Mouse (Mus musculus): ENCODE data around the gene Adprh. TPM values are rescaled to one million over a fixed set of nuclear protein-coding genes. Genes with fewer than 3 reads are reported as not detected.

Adprh gene
- total RNA-seq, 2 experiments from 2014 or later: 25.5 to 27.6 TPM

- intact Hi-C loops (cut with DNase I; ENCODE audit: low total_unique reads): loop anchor here (5.0 kb wide), 1 partner anchor 46 kb away; no protein-coding TSS in a partner anchor
- no peak for DNase-seq
These were observed 51.0 kb downstream of the Adprh start for GRCm38 (mm10) chr16:38401468-38401867.

DNA sequence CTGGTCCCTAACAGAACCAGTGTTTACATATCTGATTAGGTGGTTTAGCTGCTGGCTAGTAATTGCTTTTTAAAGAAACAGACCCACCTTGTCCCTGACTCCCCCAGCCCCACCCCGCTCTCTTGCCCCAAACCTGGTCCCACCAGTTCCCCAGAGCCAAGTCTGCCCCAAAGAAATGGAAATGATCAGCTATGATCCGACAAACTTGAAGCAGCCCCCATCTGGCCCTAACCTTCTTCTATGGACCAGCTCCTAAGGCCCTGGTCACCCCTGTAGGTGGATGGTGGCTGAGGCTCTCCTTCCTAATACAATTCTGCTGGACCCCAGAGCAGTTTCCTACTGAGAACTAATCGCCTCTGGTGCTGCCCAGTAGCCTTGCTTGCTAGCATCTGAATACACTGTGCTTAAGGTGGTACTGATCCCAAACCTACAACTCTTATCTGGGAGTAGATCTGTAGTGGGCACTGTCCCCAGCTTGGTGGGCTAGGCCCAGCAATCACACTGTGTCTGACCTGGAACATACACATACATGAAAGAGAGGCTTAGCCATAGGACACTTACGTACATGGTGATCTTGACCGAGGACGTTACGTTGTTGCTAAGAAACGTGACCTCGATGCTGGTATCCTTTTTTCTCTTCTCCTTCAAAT is 52.1 kb downstream of the Adprh start:
- no peak for DNase-seq
- intact Hi-C loops (cut with DNase I; ENCODE audit: low total_unique reads): loop anchor here (5.0 kb wide), 1 partner anchor 47 kb away; no protein-coding TSS in a partner anchor

- DNase-seq: peak; percentile 67
- intact Hi-C loops (cut with DNase I; ENCODE audit: low total_unique reads): loop anchor here (5.0 kb wide), 1 partner anchor 48 kb away; no protein-coding TSS in a partner anchor
These were observed 52.8 kb downstream of the Adprh start for GRCm38 (mm10) chr16:38399531-38400231.

DNA sequence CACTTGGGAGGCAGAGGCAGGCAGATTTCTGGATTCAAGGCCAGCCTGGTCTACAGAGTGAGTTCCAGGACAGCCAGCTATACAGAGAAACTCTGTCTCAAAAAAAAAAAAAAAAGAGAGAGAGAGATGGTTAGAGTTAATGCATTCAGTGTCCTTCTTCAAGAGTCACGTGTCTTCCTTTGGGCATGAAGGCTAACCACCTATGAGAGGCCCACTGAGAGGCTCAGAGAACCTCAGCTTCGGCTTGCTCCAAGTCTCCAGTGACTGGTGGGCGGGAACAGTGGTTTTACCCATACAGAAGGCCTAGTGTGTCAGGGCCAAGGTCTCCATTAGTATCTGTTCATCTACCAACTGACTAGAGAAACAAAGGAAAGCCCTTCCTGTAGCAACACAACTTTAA is 53.4 kb downstream of the Adprh start:
- intact Hi-C loops (cut with DNase I; ENCODE audit: low total_unique reads): no loop called here
- DNase-seq: no peak

DNA sequence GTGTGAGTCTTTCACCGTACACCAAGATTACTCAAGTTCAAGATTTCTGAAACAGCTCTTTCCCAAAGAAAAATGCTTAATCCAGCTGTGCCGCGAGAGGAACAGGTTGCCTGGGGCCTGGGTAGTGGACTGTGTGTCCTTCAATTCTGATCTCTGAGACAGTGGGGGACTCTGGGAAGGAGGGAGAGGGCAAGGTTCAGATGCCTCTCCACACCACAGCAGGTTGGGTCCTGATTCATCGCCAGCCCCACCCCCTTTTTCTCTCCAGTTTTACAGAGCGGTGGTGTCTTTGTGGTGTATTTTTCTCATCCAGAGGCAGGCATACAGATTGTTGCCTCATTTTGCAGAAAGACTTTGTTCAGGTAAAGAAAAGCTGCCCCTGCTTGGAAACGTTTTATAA is 54.2 kb downstream of the Adprh start:
- no peak for DNase-seq

GRCm38 (mm10) chr16:38396155-38396554 is 56.3 kb downstream of the Adprh start:
- intact Hi-C loops (cut with DNase I; ENCODE audit: low total_unique reads): no loop called here
- DNase-seq: peak; percentile 64

More for the DNA sequence above, 54.2 kb downstream of the Adprh start:
- intact Hi-C loops (cut with DNase I; ENCODE audit: low total_unique reads): no loop called here

DNA sequence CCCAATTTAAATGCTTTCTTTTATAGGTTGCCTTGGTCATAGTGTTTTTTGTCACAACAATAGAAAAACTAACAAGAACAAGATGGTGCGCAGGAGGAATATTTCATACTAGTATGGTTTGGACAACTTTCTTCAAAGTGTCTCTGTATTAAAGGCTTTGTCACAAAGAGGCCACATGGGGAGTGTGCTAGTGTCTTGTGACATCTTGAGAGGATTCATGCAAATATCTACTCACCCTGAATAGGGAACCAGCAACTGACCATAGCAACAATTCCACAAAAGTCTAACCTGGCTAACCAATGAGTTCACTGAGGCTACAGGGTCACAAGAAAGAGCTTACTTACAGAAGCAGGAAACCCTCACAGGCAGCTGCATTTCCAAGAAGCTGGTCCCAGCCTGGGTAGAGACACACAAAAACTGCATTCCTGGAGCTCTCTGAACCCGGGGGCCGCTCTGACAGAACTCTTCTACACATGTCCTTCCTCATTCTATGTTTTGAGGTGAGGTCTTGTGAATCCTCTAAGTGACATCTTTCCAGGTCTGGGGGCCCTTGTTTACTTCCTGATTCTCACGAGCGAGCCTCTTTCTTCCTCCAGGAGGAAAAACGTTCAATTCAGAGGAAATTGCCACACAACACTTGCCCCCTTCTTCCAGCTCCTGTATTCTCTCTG is 57.3 kb downstream of the Adprh start:
- DNase-seq: no peak
- intact Hi-C loops (cut with DNase I; ENCODE audit: low total_unique reads): no loop called here

DNA sequence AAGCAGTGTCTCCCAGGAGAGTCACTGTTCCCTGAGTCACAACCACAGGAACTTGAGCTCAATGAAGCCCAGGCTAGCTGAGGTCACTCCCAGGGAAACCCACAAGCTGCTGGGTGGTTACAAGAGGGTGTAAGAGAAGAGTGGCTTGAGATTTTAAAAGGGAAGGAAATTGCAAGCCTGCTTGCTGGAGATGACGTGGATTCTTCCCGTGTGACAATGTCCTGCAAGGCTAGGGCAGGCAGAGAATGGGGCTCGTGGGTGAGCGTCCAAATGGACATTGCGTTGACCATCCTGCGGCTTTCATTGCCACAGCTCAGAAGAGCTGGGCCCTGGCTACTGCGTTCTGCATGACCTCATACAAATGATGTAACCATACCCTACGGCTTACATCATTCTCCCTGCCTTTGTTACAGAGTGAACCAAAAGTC is 58.3 kb downstream of the Adprh start:
- intact Hi-C loops (cut with DNase I; ENCODE audit: low total_unique reads): no loop called here

More for the DNA sequence above, 58.3 kb downstream of the Adprh start:
- no peak for DNase-seq

Other genes with a start within 250 kb of the Adprh start
- not detected for gene Nr1i2, start 157.9 kb downstream of the Adprh start, total RNA-seq (2021)
- not detected for gene Maats1, start 110.6 kb downstream of the Adprh start, total RNA-seq (2021)
- 100 to 1,000 TPM; 134 to 137 TPM for gene Cox17, start 105.7 kb downstream of the Adprh start, total RNA-seq (2021)
- gene Gm21987, start 105.7 kb downstream of the Adprh start, total RNA-seq (2021): not detected
- 10 to 100 TPM; 56.1 to 66.9 TPM for gene Popdc2, start 90.5 kb downstream of the Adprh start, total RNA-seq (2021)
- gene Pla1a, start 19.6 kb downstream of the Adprh start, total RNA-seq (2021): 1 to 10 TPM; 3.8 to 4.7 TPM
- under 1 TPM in 1 of 2 experiments, not detected in 1; 0.12 TPM for gene Cd80, start 2.9 kb upstream of the Adprh start, total RNA-seq (2021)
- gene Timmdc1, start 70.0 kb upstream of the Adprh start, total RNA-seq (2021): 10 to 100 TPM; 40.7 to 45.0 TPM
- 1 to 10 TPM; 8.3 to 9.0 TPM for gene Poglut1, start 97.6 kb upstream of the Adprh start, total RNA-seq (2021)
- gene Tmem39a, start 106.0 kb upstream of the Adprh start, total RNA-seq (2021): 10 to 100 TPM; 17.3 to 19.1 TPM

Measured in gastrocnemius, postnatal 14 days (tissue).